Mouse (Mus musculus) hindbrain, embryonic 11.5 days (tissue): Measurements from ENCODE around the gene Tbc1d22b. TPM values are rescaled to one million over a fixed set of nuclear protein-coding genes. Genes with fewer than 3 reads are reported as not detected.
A peak's percentile ranks its signal among the peaks of the same experiment; 100 is the strongest.

Experiments used
- ATAC-seq: fragments of 200-750 bp; cut with Nextera tagmentation; 2 replicates; pipeline ENCODE4 v1.8.0; 2017; ENCODE audit warnings: mild to moderate bottlenecking, moderate TSS enrichment, moderate library complexity; ENCODE audit not compliant: low FRiP score
- DNase-seq: peaks from one replicate; pipeline ENCODE4 v3.0.0-alpha.2; 2015; ENCODE audit warnings: low spot score
- H3K27ac ChIP-seq: fragments of 300-500 bp; sonication (generic); 2 replicates; pipeline ENCODE4 v1.5.1; 2014; ENCODE audit warnings: mild to moderate bottlenecking, low read depth, low read length
- H3K27me3 ChIP-seq: fragments of 300-500 bp; sonication (generic); 2 replicates; pipeline ENCODE4 v1.6.1; 2014; ENCODE audit warnings: mild to moderate bottlenecking, low read length, moderate library complexity, mixed read lengths; ENCODE audit not compliant: control insufficient read depth, insufficient read depth
- H3K36me3 ChIP-seq: fragments of 300-500 bp; sonication (generic); 2 replicates; pipeline ENCODE4 v1.6.1; 2014; ENCODE audit warnings: mild to moderate bottlenecking, low read length, moderate library complexity, mixed read lengths; ENCODE audit not compliant: control insufficient read depth, insufficient read depth
- H3K4me1 ChIP-seq: fragments of 300-500 bp; sonication (generic); replicated peaks from 2 replicates; pipeline ENCODE4 v1.6.1; 2014; ENCODE audit warnings: low read length, mixed read lengths; ENCODE audit not compliant: control insufficient read depth, insufficient read depth
- H3K4me2 ChIP-seq: fragments of 300-500 bp; sonication (generic); replicated peaks from 2 replicates; pipeline ENCODE4 v1.6.1; 2014; ENCODE audit warnings: mild to moderate bottlenecking, low read depth, low read length
- H3K4me3 ChIP-seq: fragments of 300-500 bp; sonication (generic); 2 replicates; pipeline ENCODE4 v1.5.1; 2014; ENCODE audit warnings: low read depth, low read length
- H3K9ac ChIP-seq: fragments of 300-500 bp; sonication (generic); 2 replicates; pipeline ENCODE4 v1.6.1; 2014; ENCODE audit warnings: low read depth, low read length
- H3K9me3 ChIP-seq: fragments of 300-500 bp; sonication (generic); 2 replicates; pipeline ENCODE4 v1.6.1; 2016; ENCODE audit warnings: low read length; ENCODE audit not compliant: control insufficient read depth
- WGBS: fragments of 180-500 bp; shearing (Covaris S2); extraction: QIAGEN DNeasy Blood & Tissue Kit; methylation state at CpG from one replicate; pipeline ENCODE4 v1.1.7; 2014; 5-methylcytosine and 5-hydroxymethylcytosine counted together
- polyA plus RNA-seq: library from polyadenylated mRNA; unstranded; fragments of >200 nt; fragmentation: Nextera tagmentation; extraction: Ambion mirVana; gene quantifications from 2 replicates; pipeline ENCODE4 v1.2.1, GENCODE M21; 2014

Tbc1d22b gene
- polyA plus RNA-seq, 1 experiment from 2014 or later: 15.3 TPM

DNA sequence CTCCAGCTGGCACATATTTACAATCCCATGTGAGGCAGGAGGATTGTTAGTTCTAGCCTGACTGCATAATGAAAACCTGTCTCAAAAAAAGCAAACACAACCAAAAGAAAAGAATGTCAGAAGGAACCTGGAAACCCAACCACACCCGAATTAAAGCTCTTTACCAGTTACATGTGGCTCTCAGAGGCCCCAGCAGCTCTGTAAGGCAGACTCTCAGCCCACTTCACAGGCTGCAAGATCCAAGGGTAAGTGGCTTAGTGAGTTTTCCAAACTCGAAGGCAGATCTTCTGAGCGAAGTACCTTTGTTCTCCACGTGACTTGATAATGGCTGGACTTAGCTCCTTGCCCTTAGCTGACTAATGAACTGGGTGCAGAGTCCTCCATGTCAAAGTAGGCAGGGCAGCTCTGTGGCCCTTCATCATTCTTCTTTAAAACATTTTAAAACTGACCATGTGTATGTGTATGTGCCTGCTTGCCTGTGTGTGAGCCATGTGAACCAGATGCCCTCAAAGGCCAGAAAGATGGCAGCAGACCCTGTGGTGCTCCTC lies 30.1 kb downstream of the Tbc1d22b start:
- no peaks in the 10 kb centered on the region for H3K4me1 ChIP-seq
- DNase-seq (no peak), ATAC-seq (no peak)
- no peak overlapping the region for H3K4me2 ChIP-seq
- 88% methylated on average over 4 of the region's 4 CpGs for WGBS
- H3K27me3 ChIP-seq: no peaks in the 10 kb centered on the region
- no peaks in the 10 kb centered on the region for H3K9me3 ChIP-seq
- H3K9ac ChIP-seq: no peak overlapping the region
- H3K4me3 ChIP-seq: no peak overlapping the region
- no peak overlapping the region for H3K27ac ChIP-seq
- H3K36me3 ChIP-seq: no peaks in the 10 kb centered on the region

DNA sequence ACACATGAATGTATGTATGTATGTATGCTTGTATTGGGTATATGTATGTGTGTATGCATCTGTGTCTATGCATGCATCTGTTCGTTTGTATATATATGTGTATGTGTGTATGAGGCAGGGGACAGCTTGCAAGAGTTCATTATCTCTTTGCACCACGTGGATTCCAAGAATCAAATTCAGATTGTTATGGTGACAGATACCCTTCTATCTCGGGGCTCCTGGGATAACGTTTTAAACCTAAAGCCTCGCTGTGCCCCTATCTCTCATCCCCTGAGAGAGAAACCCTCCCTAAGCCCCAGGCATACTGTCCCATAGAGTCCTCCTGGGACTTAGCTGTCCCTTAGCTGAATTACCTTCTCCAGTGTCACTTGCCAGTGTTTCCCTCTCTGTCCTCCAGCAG lies 34.0 kb downstream of the Tbc1d22b start:
- Histone ChIP-seq H3K4me3 (no peak overlapping the region), H3K4me2 (no peak overlapping the region), H3K9me3 (no peaks in the 10 kb centered on the region), H3K4me1 (no peaks in the 10 kb centered on the region), H3K36me3 (no peaks in the 10 kb centered on the region), H3K27me3 (no peaks in the 10 kb centered on the region), H3K9ac (no peak overlapping the region), H3K27ac (no peak overlapping the region)
- DNase-seq: no peak
- WGBS: 86% methylated on average over 5 of the region's 5 CpGs
- ATAC-seq: no peak

DNA sequence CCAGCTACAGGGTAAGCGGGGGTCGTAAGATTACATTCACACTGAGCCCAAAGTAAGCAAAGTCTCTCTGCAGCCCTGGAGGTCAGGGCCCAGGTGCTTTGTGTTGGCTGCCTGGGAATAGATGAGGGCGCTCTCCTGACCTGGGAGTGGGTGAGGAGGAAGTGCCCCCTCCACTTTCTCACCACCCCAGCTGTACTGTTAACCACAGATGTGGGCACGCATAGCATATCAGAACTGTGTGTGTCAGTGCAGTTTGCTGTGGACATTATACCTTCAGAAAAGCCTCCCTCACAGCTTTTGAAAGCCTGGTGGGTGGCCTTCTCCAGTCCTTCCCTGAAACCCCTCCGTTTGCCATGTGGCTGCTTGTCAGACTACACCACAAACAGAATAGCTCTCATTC lies 34.7 kb downstream of the Tbc1d22b start:
- no peak for DNase-seq
- Histone ChIP-seq H3K9me3 (no peaks in the 10 kb centered on the region), H3K27me3 (no peaks in the 10 kb centered on the region), H3K36me3 (no peaks in the 10 kb centered on the region), H3K4me2 (no peak overlapping the region), H3K9ac (no peak overlapping the region), H3K27ac (no peak overlapping the region), H3K4me1 (no peaks in the 10 kb centered on the region; the same call in 1 of the 2 replicates), H3K4me3 (no peak overlapping the region)
- no peak for ATAC-seq
- 79% methylated on average over 5 of the region's 5 CpGs for WGBS

DNA sequence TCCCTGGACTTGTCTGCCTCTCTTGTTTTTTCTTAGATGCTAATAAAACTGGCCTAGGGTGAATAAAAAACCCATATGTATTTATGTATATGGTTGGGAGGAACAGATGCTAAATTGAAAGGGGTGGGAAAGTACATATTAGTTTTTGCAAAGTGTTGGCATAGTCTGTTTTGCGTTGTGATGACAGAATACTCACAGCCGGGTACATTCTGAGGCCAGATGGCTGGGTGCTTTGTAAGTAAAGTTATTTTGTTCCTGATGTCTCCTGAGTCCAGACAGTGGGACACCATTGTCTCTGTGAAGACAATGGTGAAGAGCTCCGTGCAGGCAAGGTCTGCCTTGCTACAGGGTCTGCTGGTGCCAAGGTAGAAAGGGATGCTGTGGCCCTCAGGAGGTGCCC lies 35.2 kb downstream of the Tbc1d22b start:
- H3K27ac ChIP-seq: no peak overlapping the region
- H3K4me1 ChIP-seq: no peaks in the 10 kb centered on the region; the same call in 1 of the 2 replicates
- WGBS: 67% methylated on average over 3 of the region's 3 CpGs
- no peak overlapping the region for H3K4me3 ChIP-seq
- H3K27me3 ChIP-seq: no peaks in the 10 kb centered on the region
- H3K9me3 ChIP-seq: no peaks in the 10 kb centered on the region
- H3K4me2 ChIP-seq: no peak overlapping the region
- ATAC-seq (no peak), DNase-seq (no peak)
- no peak overlapping the region for H3K9ac ChIP-seq
- no peaks in the 10 kb centered on the region for H3K36me3 ChIP-seq

DNA sequence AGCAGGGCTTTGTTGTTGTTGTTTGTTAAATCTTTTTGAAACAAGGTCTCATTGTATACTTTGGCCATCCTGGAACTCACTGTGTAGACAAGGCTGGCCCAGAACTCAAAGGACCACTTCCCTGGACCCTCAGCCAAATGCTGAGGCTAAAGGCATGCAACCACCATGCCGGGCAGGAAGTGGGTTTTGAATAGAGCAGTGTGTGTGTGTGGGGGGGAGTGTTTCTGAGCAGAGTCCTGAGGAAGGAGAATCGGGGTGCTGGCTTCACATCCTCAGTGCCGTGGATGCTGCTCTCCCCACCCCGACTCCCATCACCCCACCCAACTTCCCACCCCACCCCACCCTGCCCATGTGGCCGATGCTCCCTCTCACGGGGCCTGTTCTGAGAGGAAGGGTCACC lies 35.9 kb downstream of the Tbc1d22b start:
- ATAC-seq: no peak
- 86% methylated on average over 6 of the region's 6 CpGs for WGBS
- H3K9ac ChIP-seq: no peak overlapping the region
- no peaks in the 10 kb centered on the region; the same call in 1 of the 2 replicates for H3K4me1 ChIP-seq
- DNase-seq: no peak
- no peaks in the 10 kb centered on the region for H3K9me3 ChIP-seq
- H3K27me3 ChIP-seq: no peaks in the 10 kb centered on the region
- H3K36me3 ChIP-seq: no peaks in the 10 kb centered on the region
- no peak overlapping the region for H3K4me2 ChIP-seq
- H3K27ac ChIP-seq: no peak overlapping the region
- no peak overlapping the region for H3K4me3 ChIP-seq

DNA sequence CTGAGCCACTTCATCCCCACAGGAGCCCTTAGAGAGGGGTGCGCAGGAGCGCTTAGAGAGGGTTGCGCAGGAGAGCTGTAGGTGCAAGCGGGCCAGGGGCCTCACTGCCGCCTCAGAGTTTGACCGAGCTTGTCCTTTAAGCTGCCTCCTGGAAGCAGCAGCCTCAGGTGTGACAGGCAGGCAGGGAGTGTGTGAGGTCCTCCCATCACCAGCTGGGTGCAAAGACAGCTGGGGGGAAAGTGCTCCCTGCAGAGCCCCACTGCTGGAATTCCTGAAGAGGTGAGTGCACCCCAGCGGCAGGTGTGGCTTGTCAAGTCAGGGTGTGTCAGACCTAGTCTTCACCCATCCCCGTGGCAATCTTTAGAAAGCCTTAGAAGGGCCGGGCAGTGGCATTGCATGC lies 37.3 kb downstream of the Tbc1d22b start:
- H3K4me2 ChIP-seq: no peak overlapping the region
- H3K4me1 ChIP-seq: no peaks in the 10 kb centered on the region; the same call in 1 of the 2 replicates
- no peaks in the 10 kb centered on the region for H3K36me3 ChIP-seq
- no peak overlapping the region for H3K27ac ChIP-seq
- DNase-seq (no peak), ATAC-seq (no peak)
- 85% methylated on average over 9 of the region's 9 CpGs for WGBS
- H3K9me3 ChIP-seq: no peaks in the 10 kb centered on the region
- no peaks in the 10 kb centered on the region for H3K27me3 ChIP-seq
- no peak overlapping the region for H3K9ac ChIP-seq
- no peak overlapping the region for H3K4me3 ChIP-seq

DNA sequence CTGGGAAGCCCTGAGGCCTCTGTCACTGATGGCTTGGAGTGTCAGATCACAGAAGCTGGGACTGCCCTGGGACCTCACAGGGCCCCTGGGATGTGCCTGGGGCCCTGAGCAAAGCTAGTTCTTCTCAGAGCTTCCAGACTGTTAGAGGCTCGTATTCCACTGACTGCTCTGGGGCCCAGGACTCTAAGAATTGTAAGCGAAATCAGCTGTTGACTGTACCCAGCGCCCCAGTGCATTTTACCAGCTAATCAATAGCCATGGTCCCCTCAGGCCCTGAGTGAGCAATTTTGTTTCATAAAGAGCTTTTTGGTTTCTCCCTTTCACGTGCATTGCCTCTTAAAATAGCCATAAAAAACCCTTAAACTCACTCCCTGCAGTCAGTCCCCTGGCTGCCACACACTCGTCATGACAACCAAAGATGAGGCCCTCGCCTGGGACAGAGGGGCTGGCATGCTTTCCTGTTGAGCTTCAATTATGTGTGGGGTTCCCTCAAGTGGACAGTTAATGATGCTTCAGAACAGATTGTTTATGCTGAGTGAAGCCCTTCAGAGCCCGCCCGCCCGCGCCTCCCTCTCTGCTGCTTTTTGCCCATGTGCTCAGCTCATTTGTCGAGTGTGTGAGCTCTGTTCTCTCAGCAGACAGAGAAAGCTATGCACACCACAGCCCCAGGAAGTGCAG lies 39.8 kb downstream of the Tbc1d22b start:
- peak; percentile 17 for DNase-seq
- Histone ChIP-seq H3K9ac (no peak overlapping the region), H3K4me1 (no peaks in the 10 kb centered on the region; the same call in 1 of the 2 replicates), H3K27ac (peak overlapping the region; percentile 54), H3K9me3 (no peaks in the 10 kb centered on the region), H3K4me3 (no peak overlapping the region), H3K36me3 (no peaks in the 10 kb centered on the region), H3K4me2 (no peak overlapping the region), H3K27me3 (no peaks in the 10 kb centered on the region)
- 46% methylated on average over 11 of the region's 11 CpGs for WGBS
- peak; percentile 43; the same call in 1 of the 2 replicates for ATAC-seq

DNA sequence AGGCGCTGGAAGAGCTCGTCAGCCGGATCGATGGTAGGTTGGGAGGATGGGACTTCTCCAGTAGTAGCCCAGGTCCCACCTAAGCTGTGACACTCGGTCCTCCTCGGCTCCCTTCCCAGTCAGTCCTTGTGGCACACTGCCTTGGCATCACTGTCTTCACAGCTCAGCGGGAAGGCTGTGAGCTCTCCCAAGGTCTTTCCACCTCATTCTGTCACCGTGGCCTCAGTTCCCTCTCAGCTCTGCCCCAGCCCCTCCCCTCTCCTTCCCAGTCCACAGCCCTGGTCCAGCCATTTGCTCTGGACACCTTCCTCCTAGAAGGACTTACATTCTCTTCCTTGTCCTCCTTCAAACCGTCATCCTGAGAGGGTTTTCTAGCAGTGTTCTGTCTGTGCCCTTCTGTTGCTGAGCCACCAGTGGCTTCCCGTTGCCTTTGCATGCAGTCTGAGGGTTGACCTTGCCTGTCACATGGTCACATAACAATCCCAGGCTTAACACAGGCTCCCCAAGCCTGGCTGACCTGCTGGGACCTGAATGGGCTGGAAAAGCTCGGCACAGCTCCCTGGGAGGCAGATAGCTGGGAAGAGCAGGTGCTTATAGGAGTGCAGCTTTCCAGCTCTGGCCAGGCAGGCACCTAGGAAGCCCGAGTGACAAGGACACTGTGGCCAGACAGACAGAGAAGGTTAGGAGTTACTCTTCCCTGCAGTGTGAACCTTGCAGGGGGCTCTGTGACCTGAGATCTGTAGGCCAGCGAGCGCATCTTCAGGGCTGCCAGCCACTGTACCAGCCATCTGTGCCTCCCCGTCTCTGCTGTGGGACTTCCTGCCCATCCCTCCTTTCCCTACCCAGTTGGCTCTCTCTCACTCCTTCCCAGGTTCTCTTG lies 46.5 kb downstream of the Tbc1d22b start:
- H3K4me2 ChIP-seq: no peak overlapping the region
- no peak for DNase-seq
- ATAC-seq: no peak
- peaks cover 5% of the 10 kb centered on the region; the same call in 1 of the 2 replicates for H3K4me1 ChIP-seq
- no peaks in the 10 kb centered on the region for H3K9me3 ChIP-seq
- WGBS: 85% methylated on average over 15 of the region's 15 CpGs
- H3K27ac ChIP-seq: no peak overlapping the region
- H3K4me3 ChIP-seq: no peak overlapping the region
- H3K36me3 ChIP-seq: no peaks in the 10 kb centered on the region
- H3K27me3 ChIP-seq: no peaks in the 10 kb centered on the region
- H3K9ac ChIP-seq: no peak overlapping the region
